Mouse (Mus musculus) CD4-positive, CD25-positive, alpha-beta regulatory T cell, adult 2 months (primary cell): ENCODE results near the gene Map2k1.

Experiments
- DNase-seq: peaks from one replicate; pipeline ENCODE4 v3.0.0-alpha.2; 2012; ENCODE audit warnings: low read depth, low spot score

Gene Map2k1

DNA sequence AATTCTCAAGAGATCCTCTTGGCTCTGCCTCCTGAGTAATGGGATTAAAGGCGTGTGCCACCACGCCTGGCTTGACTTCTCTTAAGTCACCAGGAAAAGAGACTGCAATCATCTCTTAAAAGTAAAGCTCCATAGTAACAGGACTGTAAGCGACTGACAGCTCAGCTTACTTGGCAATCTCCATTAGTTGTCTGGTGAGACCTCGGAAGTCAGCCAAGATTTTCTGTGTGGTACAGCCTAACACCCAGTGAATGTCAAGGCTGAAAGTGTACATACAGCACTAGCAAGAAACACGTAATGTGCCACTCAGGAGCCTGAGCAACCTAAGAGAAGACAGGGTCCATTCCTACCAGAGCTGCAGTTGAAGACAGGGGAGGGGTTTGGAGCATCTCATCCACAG lies 93.0 kb downstream of the Map2k1 start:
- no peak for DNase-seq

DNA sequence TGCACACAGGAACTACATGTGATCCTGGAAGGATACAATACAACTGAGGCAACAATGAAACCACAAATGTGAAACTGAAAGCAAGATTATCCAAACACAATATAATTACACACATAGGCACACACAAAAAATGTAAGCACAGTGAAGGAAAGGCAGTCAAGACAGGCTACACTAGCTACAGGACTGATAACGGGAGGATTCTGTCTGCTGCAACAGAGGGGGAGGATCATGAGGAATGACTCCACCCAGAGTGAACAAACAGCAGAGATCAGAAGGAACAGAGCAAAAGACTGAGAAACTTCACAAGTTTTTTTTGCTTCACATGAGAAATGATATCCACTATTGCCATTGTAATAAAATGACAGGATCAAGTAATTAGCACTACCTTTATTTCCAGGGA lies 96.8 kb downstream of the Map2k1 start:
- no peak for DNase-seq

DNA sequence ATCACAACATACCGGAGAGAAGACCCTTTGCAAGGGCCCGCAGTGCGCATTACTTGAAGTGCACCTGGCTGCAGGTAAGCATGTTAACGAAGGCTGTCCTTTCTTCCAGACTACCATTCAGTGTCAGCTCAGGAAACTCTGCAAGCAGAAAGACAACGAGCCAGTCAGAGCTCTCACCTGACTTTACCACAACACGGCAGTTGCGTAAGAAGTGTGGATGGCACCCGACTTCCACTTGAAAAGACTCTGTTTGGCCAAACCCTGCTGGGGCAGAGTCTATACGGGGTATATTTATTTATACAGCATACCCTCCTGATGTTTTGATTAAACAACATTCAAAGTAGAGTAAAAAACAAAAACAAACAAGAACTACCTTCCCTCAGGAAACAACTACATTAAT lies 113.6 kb downstream of the Map2k1 start:
- DNase-seq, result no peak

DNA sequence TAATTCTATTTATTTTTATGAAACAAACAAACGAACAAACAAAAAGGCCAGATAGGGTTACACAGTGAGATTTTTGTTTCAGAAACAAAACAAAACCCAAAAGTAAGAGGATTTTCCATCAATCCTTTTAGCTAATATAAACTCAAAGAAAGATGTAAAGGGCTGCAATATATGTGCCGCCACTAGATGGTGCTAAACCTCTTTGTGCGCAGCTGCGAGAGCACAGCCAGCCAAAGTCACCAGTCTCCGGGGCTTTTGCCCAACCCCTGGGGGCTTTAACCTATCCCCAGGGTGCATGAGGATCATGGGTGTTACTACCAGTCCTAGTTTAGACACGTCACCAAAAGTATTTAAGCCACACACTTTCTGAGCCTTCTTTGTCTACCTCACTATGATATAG lies 114.5 kb downstream of the Map2k1 start:
- DNase-seq, result peak; percentile 67
